Mouse (Mus musculus) layer of hippocampus, adult 11-12 months (tissue): Measurements from ENCODE around the gene Adora2b.
"Not testable (repeated sequence)": the region's sequence is repeated elsewhere in the genome, so short reads cannot be mapped to it uniquely, and the experiment has no call there.

Experiments
- DNase-seq: peaks from one replicate; pipeline ENCODE4 v3.0.0; 2022; ENCODE audit warnings: low spot score

Gene Adora2b

GRCm38 (mm10) chr11:62264018-62264417 lies 15.2 kb downstream of the Adora2b start:
- DNase-seq, result no peak

- DNase-seq, result no peak
Measured at GRCm38 (mm10) chr11:62265642-62266041, 16.9 kb downstream of the Adora2b start.

- no peak for DNase-seq
Measured at GRCm38 (mm10) chr11:62266466-62267214, 17.9 kb downstream of the Adora2b start.

GRCm38 (mm10) chr11:62268381-62268780 lies 19.6 kb downstream of the Adora2b start:
- DNase-seq, result no peak

- no peak for DNase-seq
Measured at GRCm38 (mm10) chr11:62269097-62269496, 20.3 kb downstream of the Adora2b start.

- DNase-seq, result no peak
Measured at GRCm38 (mm10) chr11:62270851-62271250, 22.1 kb downstream of the Adora2b start.

- DNase-seq, result no peak
Measured at GRCm38 (mm10) chr11:62277086-62277485, 28.3 kb downstream of the Adora2b start.

GRCm38 (mm10) chr11:62278027-62278426 lies 29.2 kb downstream of the Adora2b start:
- peak; percentile 57 for DNase-seq

- peak; percentile 91 for DNase-seq
Measured at GRCm38 (mm10) chr11:62280675-62281600, 32.2 kb downstream of the Adora2b start, which contains the start of the genes Zswim7 and Ttc19. TSS of gene Zswim7 (minus strand) at chr11:62281375. TSS of gene Ttc19 (plus strand) at chr11:62281473.

- DNase-seq, result no peak
Measured at GRCm38 (mm10) chr11:62281601-62281997, 32.8 kb downstream of the Adora2b start.

GRCm38 (mm10) chr11:62284020-62284419 lies 35.2 kb downstream of the Adora2b start:
- DNase-seq, result not testable (repeated sequence)

GRCm38 (mm10) chr11:62285020-62285419 lies 36.2 kb downstream of the Adora2b start:
- no peak for DNase-seq

- no peak for DNase-seq
Measured at GRCm38 (mm10) chr11:62287700-62288099, 38.9 kb downstream of the Adora2b start.

- no peak for DNase-seq
Measured at GRCm38 (mm10) chr11:62294121-62294520, 45.3 kb downstream of the Adora2b start.

- no peak for DNase-seq
Measured at GRCm38 (mm10) chr11:62298883-62299282, 50.1 kb downstream of the Adora2b start.

- no peak for DNase-seq
Measured at GRCm38 (mm10) chr11:62305866-62306265, 57.1 kb downstream of the Adora2b start.

GRCm38 (mm10) chr11:62309296-62309695 lies 60.5 kb downstream of the Adora2b start:
- DNase-seq, result no peak

- no peak for DNase-seq
Measured at GRCm38 (mm10) chr11:62314984-62315383, 66.2 kb downstream of the Adora2b start.
